Mouse (Mus musculus) intestine, postnatal 0 days (tissue): ENCODE measurements around the gene Dlec1. TPM values are rescaled to one million over a fixed set of nuclear protein-coding genes. Genes with fewer than 3 reads are reported as not detected.

Experiments used
- ATAC-seq: fragments of 200-750 bp; cut with Nextera tagmentation; 2 replicates; pipeline ENCODE4 v1.8.0; 2017; ENCODE audit warnings: mild to moderate bottlenecking, moderate TSS enrichment, moderate library complexity
- H3K27ac ChIP-seq: fragments of 300-500 bp; sonication (generic); 2 replicates; pipeline ENCODE4 v1.5.1; 2014; ENCODE audit warnings: mild to moderate bottlenecking, low read depth, low read length, moderate library complexity
- H3K27me3 ChIP-seq: fragments of 300-500 bp; sonication (generic); replicated peaks from 2 replicates; pipeline ENCODE4 v1.6.1; 2014; ENCODE audit warnings: low read length, mixed read lengths; ENCODE audit not compliant: control insufficient read depth, insufficient read depth
- H3K36me3 ChIP-seq: fragments of 300-500 bp; sonication (generic); 2 replicates; pipeline ENCODE4 v1.6.1; 2014; ENCODE audit warnings: mild to moderate bottlenecking, moderate library complexity; ENCODE audit not compliant: control insufficient read depth, insufficient read depth
- H3K4me1 ChIP-seq: fragments of 300-500 bp; sonication (generic); replicated peaks from 2 replicates; pipeline ENCODE4 v1.6.1; 2014; ENCODE audit warnings: antibody characterized with exemption, low read length, mixed read lengths; ENCODE audit not compliant: control insufficient read depth, insufficient read depth
- H3K4me2 ChIP-seq: fragments of 300-500 bp; sonication (generic); replicated peaks from 2 replicates; pipeline ENCODE4 v1.6.1; 2014; ENCODE audit warnings: low read depth, mild to moderate bottlenecking, moderate library complexity
- H3K4me3 ChIP-seq: fragments of 300-500 bp; sonication (generic); 2 replicates; pipeline ENCODE4 v1.5.1; 2014; ENCODE audit warnings: low read depth, low read length
- H3K9ac ChIP-seq: fragments of 300-500 bp; sonication (generic); 2 replicates; pipeline ENCODE4 v1.6.1; 2014; ENCODE audit warnings: mild to moderate bottlenecking, low read depth, low read length
- H3K9me3 ChIP-seq: fragments of 300-500 bp; sonication (generic); 2 replicates; pipeline ENCODE4 v1.6.1; 2016; ENCODE audit warnings: mixed run types; ENCODE audit not compliant: control insufficient read depth
- CTCF ChIP-seq: sonication (generic); IDR thresholded peaks from 2 replicates; pipeline ENCODE4 v1.5.1; 2016; ENCODE audit warnings: low read depth, mild to moderate bottlenecking, control low read depth, antibody characterized with exemption, moderate library complexity
- WGBS: fragments of 180-500 bp; shearing (Covaris S2); extraction: QIAGEN DNeasy Blood & Tissue Kit; methylation state at CpG from one replicate; pipeline ENCODE4 v1.1.7; 2014; 5-methylcytosine and 5-hydroxymethylcytosine counted together
- polyA plus RNA-seq: library from polyadenylated mRNA; unstranded; fragments of >200 nt; fragmentation: Nextera tagmentation; extraction: Ambion mirVana; gene quantifications from 2 replicates; pipeline ENCODE4 v1.2.1, GENCODE M21; 2015

Gene Dlec1
- polyA plus RNA-seq, 1 experiment from 2014 or later: 0.05 TPM

GRCm38 (mm10) chr9:119155416-119155815 is 53.1 kb downstream of the Dlec1 start:
- H3K4me2 ChIP-seq: no peak overlapping the region; the same call in 1 of the 2 replicates
- no peaks in the 10 kb centered on the region; the same call in 1 of the 2 replicates for H3K36me3 ChIP-seq
- H3K9ac ChIP-seq: no peak overlapping the region
- TF ChIP-seq CTCF: no peak
- H3K4me3 ChIP-seq: no peak overlapping the region
- no peak overlapping the region for H3K27ac ChIP-seq
- no peaks in the 10 kb centered on the region for H3K4me1 ChIP-seq
- no peak for ATAC-seq
- no peaks in the 10 kb centered on the region for H3K27me3 ChIP-seq
- 66% methylated on average over 8 of the region's 8 CpGs for WGBS
- no peaks in the 10 kb centered on the region for H3K9me3 ChIP-seq

DNA sequence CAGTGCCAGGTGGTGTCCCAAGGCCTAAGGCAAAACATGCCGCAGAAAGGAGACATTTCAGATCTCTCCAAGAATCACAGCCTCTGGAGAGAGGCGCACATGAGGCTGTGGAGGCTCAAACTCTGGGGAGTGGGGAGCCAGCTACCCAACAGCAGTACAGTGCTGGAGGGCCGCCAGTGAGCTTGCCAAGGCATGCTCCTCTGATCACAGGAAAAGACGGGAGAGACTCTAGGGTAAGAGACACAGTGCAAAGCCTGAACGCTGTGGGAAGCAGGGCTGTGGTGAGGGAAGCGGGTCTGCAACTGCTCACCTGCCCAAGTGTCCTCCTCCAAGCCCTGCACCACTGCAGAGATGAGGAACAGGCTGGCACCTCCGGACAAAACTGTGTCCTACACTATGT is 53.5 kb downstream of the Dlec1 start:
- Histone ChIP-seq H3K36me3 (no peaks in the 10 kb centered on the region; the same call in 1 of the 2 replicates), H3K9ac (no peak overlapping the region), H3K9me3 (no peaks in the 10 kb centered on the region), H3K27ac (no peak overlapping the region), H3K27me3 (no peaks in the 10 kb centered on the region), H3K4me1 (no peaks in the 10 kb centered on the region; the same call in 1 of the 2 replicates), H3K4me2 (peak overlapping the region; percentile 74), H3K4me3 (no peak overlapping the region)
- 53% methylated on average over 7 of the region's 7 CpGs for WGBS
- ATAC-seq: 0 out of 2 replicates have a peak, but pooled peaks have one; percentile 1
- no peak for TF ChIP-seq CTCF

GRCm38 (mm10) chr9:119156278-119157201 is 54.3 kb downstream of the Dlec1 start, which contains the start of gene Acaa1b:
Acaa1b (minus strand) TSS chr9:119157093.
- Histone ChIP-seq H3K4me1 (no peaks in the 10 kb centered on the region; the same call in 1 of the 2 replicates), H3K27ac (no peak within 1 kb of the TSS), H3K9ac (peak within 1 kb of the TSS; percentile 26; the same call in 1 of the 2 replicates), H3K9me3 (no peaks in the 10 kb centered on the region), H3K4me3 (peak within 1 kb of the TSS; percentile 40), H3K4me2 (peak within 1 kb of the TSS; percentile 74), H3K27me3 (no peaks in the 10 kb centered on the region), H3K36me3 (no peaks in the 10 kb centered on the region; the same call in 1 of the 2 replicates)
- WGBS: under 1% methylated on average over 57 of the region's 65 CpGs
- TF ChIP-seq CTCF: peak; percentile 84
- ATAC-seq: peak; percentile 79

DNA sequence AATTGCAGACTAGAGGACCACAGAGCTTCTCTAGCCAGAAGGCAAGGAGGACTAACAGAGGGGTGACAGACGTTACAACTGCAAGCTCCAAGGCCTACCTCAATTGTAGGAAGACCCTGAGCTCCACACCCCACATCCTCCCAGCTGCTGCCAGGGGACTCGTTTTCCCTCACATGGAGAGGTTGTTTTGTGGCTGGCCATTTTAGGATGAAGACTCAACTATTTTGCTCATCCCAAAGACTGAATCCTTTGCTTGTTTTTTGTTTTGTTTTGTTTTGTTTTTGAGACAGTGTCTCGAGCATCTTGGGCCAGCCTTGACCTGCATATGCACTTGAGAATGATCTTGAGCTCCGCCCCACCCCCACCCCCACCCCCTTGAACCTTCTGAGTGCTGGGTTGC is 56.6 kb downstream of the Dlec1 start, which contains the start of gene Gm47289:
Gene Gm47289, plus strand, starts transcription at position 301 of the 400 bp plus-strand sequence.
- ATAC-seq: no peak
- Histone ChIP-seq H3K9me3 (no peaks in the 10 kb centered on the region), H3K36me3 (no peaks in the 10 kb centered on the region), H3K4me1 (no peaks in the 10 kb centered on the region; the same call in 1 of the 2 replicates), H3K9ac (no peak within 1 kb of the TSS), H3K27ac (no peak within 1 kb of the TSS), H3K4me3 (no peak within 1 kb of the TSS), H3K4me2 (no peak within 1 kb of the TSS), H3K27me3 (no peaks in the 10 kb centered on the region)
- 53% methylated on average over 4 of the region's 4 CpGs for WGBS
- no peak for TF ChIP-seq CTCF

GRCm38 (mm10) chr9:119160689-119161088 is 58.4 kb downstream of the Dlec1 start:
- Histone ChIP-seq H3K9ac (no peak overlapping the region), H3K9me3 (no peaks in the 10 kb centered on the region), H3K36me3 (no peaks in the 10 kb centered on the region), H3K4me1 (no peaks in the 10 kb centered on the region; the same call in 1 of the 2 replicates), H3K4me3 (no peak overlapping the region), H3K27ac (no peak overlapping the region), H3K27me3 (no peaks in the 10 kb centered on the region), H3K4me2 (no peak overlapping the region)
- TF ChIP-seq CTCF: no peak
- ATAC-seq: no peak
- 87% methylated on average over 3 of the region's 3 CpGs for WGBS

- H3K27ac ChIP-seq: peak overlapping the region; percentile 77; the same call in 1 of the 2 replicates
- no peaks in the 10 kb centered on the region; the same call in 1 of the 2 replicates for H3K4me1 ChIP-seq
- 68% methylated on average over 7 of the region's 7 CpGs for WGBS
- H3K4me3 ChIP-seq: no peak overlapping the region
- no peak for TF ChIP-seq CTCF
- H3K9ac ChIP-seq: no peak overlapping the region
- no peaks in the 10 kb centered on the region for H3K9me3 ChIP-seq
- H3K36me3 ChIP-seq: no peaks in the 10 kb centered on the region
- H3K27me3 ChIP-seq: no peaks in the 10 kb centered on the region
- H3K4me2 ChIP-seq: no peak overlapping the region
- ATAC-seq: peak; percentile 81
Measured at GRCm38 (mm10) chr9:119164743-119165142, 62.5 kb downstream of the Dlec1 start.
